Mouse (Mus musculus) lung, embryonic 16.5 days (tissue): ENCODE measurements around the gene Gabrp. TPM values are rescaled to one million over a fixed set of nuclear protein-coding genes. Genes with fewer than 3 reads are reported as not detected.
A peak's percentile ranks its signal among the peaks of the same experiment; 100 is the strongest.

Experiments
- ATAC-seq: fragments of 200-750 bp; cut with Nextera tagmentation; 2 replicates; pipeline ENCODE4 v1.8.0; 2017; ENCODE audit warnings: low read depth, mild to moderate bottlenecking, moderate library complexity
- H3K27ac ChIP-seq: fragments of 300-500 bp; sonication (generic); 2 replicates; pipeline ENCODE4 v1.5.1; 2014; ENCODE audit warnings: mild to moderate bottlenecking, control low read depth, low read length
- H3K27me3 ChIP-seq: fragments of 300-500 bp; sonication (generic); 2 replicates; pipeline ENCODE4 v1.6.1; 2014; ENCODE audit warnings: low read depth, low read length, mixed read lengths; ENCODE audit not compliant: control insufficient read depth, insufficient read depth
- H3K36me3 ChIP-seq: fragments of 300-500 bp; sonication (generic); 2 replicates; pipeline ENCODE4 v1.6.1; 2014; ENCODE audit warnings: low read length; ENCODE audit not compliant: control insufficient read depth, insufficient read depth
- H3K4me1 ChIP-seq: fragments of 300-500 bp; sonication (generic); replicated peaks from 2 replicates; pipeline ENCODE4 v1.6.1; 2014; ENCODE audit warnings: low read length, mixed read lengths; ENCODE audit not compliant: control insufficient read depth, insufficient read depth
- H3K4me2 ChIP-seq: fragments of 300-500 bp; sonication (generic); 2 replicates; pipeline ENCODE4 v1.6.1; 2014; ENCODE audit warnings: low read depth, low read length, control low read depth
- H3K4me3 ChIP-seq: fragments of 300-500 bp; sonication (generic); 2 replicates; pipeline ENCODE4 v1.5.1; 2014; ENCODE audit warnings: mild to moderate bottlenecking, low read length, control low read depth
- H3K9ac ChIP-seq: fragments of 300-500 bp; sonication (generic); 2 replicates; pipeline ENCODE4 v1.6.1; 2014; ENCODE audit warnings: low read length, control low read depth
- H3K9me3 ChIP-seq: fragments of 300-500 bp; sonication (generic); 2 replicates; pipeline ENCODE4 v1.6.1; 2016; ENCODE audit warnings: low read length; ENCODE audit not compliant: control insufficient read depth
- WGBS: fragments of 180-500 bp; shearing (Covaris S2); extraction: QIAGEN DNeasy Blood & Tissue Kit; methylation state at CpG from one replicate; pipeline ENCODE4 v1.1.7; 2014; 5-methylcytosine and 5-hydroxymethylcytosine counted together
- polyA plus RNA-seq: library from polyadenylated mRNA; unstranded; fragments of >200 nt; fragmentation: Nextera tagmentation; extraction: Ambion mirVana; gene quantifications from 2 replicates; pipeline ENCODE4 v1.2.1, GENCODE M21; 2015

Gene Gabrp
- polyA plus RNA-seq, 1 experiment from 2014 or later: 0.63 TPM

DNA sequence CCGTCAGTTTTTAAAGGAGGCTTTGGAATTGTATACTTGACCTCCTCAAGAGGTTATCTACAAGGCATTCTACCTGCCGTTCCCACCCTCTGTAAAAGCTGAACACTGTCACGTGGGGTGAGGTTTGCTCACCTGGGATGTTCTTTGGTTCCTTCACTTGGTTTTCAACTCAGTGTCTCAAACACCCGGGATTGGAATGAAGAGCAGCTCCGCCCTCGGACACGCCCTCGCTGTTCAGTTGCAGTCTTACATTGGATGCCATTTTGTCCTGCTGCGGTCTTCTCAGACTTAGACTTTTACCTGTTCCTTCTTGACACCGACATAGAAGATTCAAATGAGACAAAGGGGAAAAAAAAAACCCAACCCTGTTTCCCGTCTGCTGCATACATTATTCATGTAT is 34.6 kb downstream of the Gabrp start:
- Histone ChIP-seq H3K4me3 (no peak overlapping the region), H3K9ac (no peak overlapping the region), H3K9me3 (no peaks in the 10 kb centered on the region), H3K27me3 (no peaks in the 10 kb centered on the region), H3K36me3 (no peaks in the 10 kb centered on the region), H3K27ac (no peak overlapping the region), H3K4me2 (no peak overlapping the region), H3K4me1 (no peaks in the 10 kb centered on the region)
- 31% methylated on average over 11 of the region's 11 CpGs for WGBS
- ATAC-seq: no peak

DNA sequence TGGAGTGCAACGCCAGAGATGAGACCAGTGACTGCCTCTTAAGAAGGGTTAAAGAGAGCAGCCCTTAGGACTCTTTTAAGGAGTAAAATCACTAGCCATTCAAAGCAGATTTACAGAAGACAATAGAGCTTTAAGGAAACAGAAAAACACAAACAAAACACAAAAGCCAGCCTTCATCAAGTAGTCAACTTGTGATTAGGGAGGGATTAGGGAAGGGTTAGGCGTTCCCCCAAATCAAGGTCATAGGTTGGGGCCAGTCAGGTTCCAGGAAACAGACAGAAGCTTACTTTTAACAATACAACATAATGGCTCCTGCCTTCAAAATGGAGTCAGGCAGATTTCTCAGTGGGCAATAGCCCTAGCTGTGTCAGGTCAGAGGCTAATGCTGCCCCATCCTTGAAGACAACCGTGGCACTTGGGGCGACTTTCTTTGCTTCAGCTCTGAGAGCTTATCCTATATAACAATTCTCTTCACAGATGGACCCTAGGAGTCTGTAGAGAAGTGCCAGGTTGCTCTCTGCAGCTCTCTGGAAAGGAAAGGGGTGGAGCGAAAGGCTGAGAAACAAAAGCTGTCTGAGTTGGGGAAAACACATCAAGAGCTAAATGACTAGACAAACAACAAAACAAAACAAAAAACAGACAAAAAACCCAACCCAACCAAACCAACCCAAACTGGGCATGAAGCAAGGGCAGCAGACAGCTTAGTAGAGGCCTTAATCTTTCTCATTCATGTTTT is 41.2 kb downstream of the Gabrp start:
- H3K4me3 ChIP-seq: no peak overlapping the region
- no peaks in the 10 kb centered on the region for H3K9me3 ChIP-seq
- H3K27ac ChIP-seq: no peak overlapping the region
- ATAC-seq: no peak
- WGBS: 74% methylated on average over 5 of the region's 5 CpGs
- H3K27me3 ChIP-seq: no peaks in the 10 kb centered on the region
- H3K9ac ChIP-seq: no peak overlapping the region
- H3K36me3 ChIP-seq: no peaks in the 10 kb centered on the region
- no peak overlapping the region for H3K4me2 ChIP-seq
- H3K4me1 ChIP-seq: no peaks in the 10 kb centered on the region

- no peak for ATAC-seq
- Histone ChIP-seq H3K27me3 (no peaks in the 10 kb centered on the region), H3K36me3 (no peaks in the 10 kb centered on the region), H3K4me3 (no peak overlapping the region), H3K27ac (no peak overlapping the region), H3K4me1 (no peaks in the 10 kb centered on the region), H3K9ac (no peak overlapping the region), H3K9me3 (no peaks in the 10 kb centered on the region), H3K4me2 (no peak overlapping the region)
- WGBS: 89% methylated on average over 3 of the region's 3 CpGs
These were observed 42.1 kb downstream of the Gabrp start for GRCm38 (mm10) chr11:33536636-33537035.

DNA sequence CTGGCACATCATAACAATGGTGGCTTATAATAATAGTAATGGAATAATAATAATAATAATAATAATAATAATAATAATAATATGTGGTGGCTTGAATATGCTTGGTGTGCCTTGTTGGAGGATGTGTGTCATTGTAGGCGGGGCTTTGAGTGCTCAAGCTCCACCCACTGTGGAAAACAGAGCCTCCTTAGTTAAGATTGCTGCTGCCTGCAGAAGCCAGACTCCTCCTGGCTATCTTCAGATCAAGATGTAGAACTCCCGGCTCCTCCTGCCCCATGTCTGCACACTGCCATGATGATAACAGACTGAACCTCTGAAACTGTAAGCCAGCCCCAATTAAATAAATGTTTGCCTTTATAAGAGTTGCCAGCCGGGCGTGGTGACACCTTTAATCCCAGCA is 44.2 kb downstream of the Gabrp start:
- H3K4me2 ChIP-seq: no peak overlapping the region
- no peaks in the 10 kb centered on the region for H3K4me1 ChIP-seq
- no peaks in the 10 kb centered on the region for H3K36me3 ChIP-seq
- no peak overlapping the region for H3K4me3 ChIP-seq
- H3K9me3 ChIP-seq: no peaks in the 10 kb centered on the region
- 82% methylated on average over 4 of the region's 4 CpGs for WGBS
- H3K9ac ChIP-seq: no peak overlapping the region
- H3K27me3 ChIP-seq: no peaks in the 10 kb centered on the region
- no peak overlapping the region for H3K27ac ChIP-seq
- no peak for ATAC-seq

- no peak overlapping the region for H3K4me3 ChIP-seq
- no peaks in the 10 kb centered on the region for H3K4me1 ChIP-seq
- no peak overlapping the region for H3K4me2 ChIP-seq
- no peak for ATAC-seq
- no peaks in the 10 kb centered on the region for H3K36me3 ChIP-seq
- no peaks in the 10 kb centered on the region for H3K27me3 ChIP-seq
- H3K27ac ChIP-seq: no peak overlapping the region
- 54% methylated on average over 3 of the region's 3 CpGs for WGBS
- no peak overlapping the region for H3K9ac ChIP-seq
- H3K9me3 ChIP-seq: no peaks in the 10 kb centered on the region
These were observed 45.2 kb downstream of the Gabrp start for GRCm38 (mm10) chr11:33533577-33533976.

- Histone ChIP-seq H3K9me3 (no peaks in the 10 kb centered on the region), H3K4me3 (no peak overlapping the region), H3K4me1 (no peaks in the 10 kb centered on the region), H3K9ac (no peak overlapping the region), H3K36me3 (no peaks in the 10 kb centered on the region), H3K27me3 (no peaks in the 10 kb centered on the region), H3K4me2 (no peak overlapping the region), H3K27ac (no peak overlapping the region)
- 11% methylated on average over 2 of the region's 2 CpGs for WGBS
- no peak for ATAC-seq
These were observed 49.2 kb downstream of the Gabrp start for GRCm38 (mm10) chr11:33529576-33529975.

- H3K9me3 ChIP-seq: no peaks in the 10 kb centered on the region
- 0 out of 2 replicates have a peak, but pooled peaks cover 3% of the 10 kb centered on the region for H3K4me1 ChIP-seq
- WGBS: 1% methylated on average over 56 of the region's 72 CpGs
- peak within 1 kb of the TSS; percentile 48; the same call in 1 of the 2 replicates for H3K27ac ChIP-seq
- no peaks in the 10 kb centered on the region for H3K27me3 ChIP-seq
- peak within 1 kb of the TSS; percentile 88 for H3K4me2 ChIP-seq
- peak; percentile 93 for ATAC-seq
- H3K36me3 ChIP-seq: no peaks in the 10 kb centered on the region
- H3K9ac ChIP-seq: peak within 1 kb of the TSS; percentile 84
- peak within 1 kb of the TSS; percentile 85 for H3K4me3 ChIP-seq
These were observed 65.3 kb downstream of the Gabrp start, which contains the start of gene Ranbp17 for GRCm38 (mm10) chr11:33513376-33513991. TSS of gene Ranbp17 (minus strand) at chr11:33513746.

DNA sequence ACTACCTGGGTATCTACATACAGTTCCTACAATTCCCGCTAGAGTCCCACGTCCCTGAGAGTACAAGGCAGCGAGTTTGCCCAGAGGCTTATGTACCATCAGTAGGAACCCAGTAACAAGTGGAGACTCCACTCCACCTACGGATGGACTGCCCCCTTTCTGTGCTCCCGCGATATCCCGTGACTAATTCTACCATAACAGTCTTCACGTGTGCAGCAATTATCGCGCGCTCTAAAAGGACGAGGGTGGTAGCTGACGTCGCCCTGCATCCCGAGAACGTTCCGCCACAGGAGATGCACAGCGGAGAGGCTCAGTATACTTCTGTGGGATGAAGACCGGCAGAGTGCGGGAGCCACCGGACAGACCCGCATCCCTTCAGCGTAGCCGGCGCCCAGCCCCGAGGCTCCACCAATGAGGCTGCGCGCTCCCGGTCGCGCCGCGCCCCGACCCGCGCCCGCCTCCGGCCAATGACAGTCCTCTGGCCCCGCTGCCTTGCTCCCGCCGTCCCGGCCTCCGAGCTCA is 65.8 kb downstream of the Gabrp start:
- 0 out of 2 replicates have a peak, but pooled peaks cover 3% of the 10 kb centered on the region for H3K4me1 ChIP-seq
- under 1% methylated on average over 41 of the region's 43 CpGs for WGBS
- H3K4me2 ChIP-seq: peak overlapping the region; percentile 88
- H3K27ac ChIP-seq: peak overlapping the region; percentile 48; the same call in 1 of the 2 replicates
- no peaks in the 10 kb centered on the region for H3K27me3 ChIP-seq
- peak overlapping the region; percentile 85 for H3K4me3 ChIP-seq
- H3K9me3 ChIP-seq: no peaks in the 10 kb centered on the region
- peak overlapping the region; percentile 84 for H3K9ac ChIP-seq
- no peaks in the 10 kb centered on the region for H3K36me3 ChIP-seq
- ATAC-seq: peak; percentile 93

DNA sequence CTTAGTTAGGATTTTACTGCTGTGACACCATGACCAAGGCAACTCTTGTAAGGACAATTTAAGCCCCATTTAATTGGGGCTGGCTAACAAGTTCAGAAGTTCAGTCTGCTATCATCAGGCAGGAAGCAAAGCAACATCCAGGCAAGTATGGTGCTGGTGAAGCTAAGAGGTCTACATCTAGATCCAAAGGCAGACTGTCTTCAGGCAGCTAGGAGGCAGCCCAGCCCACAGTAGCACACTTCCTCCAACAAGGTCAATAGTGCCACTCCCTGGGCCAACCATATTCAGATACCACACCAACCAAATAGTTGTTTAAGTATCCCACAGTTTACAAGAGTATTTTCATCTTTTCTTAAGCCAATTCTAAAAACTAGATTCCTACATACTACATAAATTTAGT is 69.4 kb downstream of the Gabrp start:
- Histone ChIP-seq H3K4me2 (no peak overlapping the region), H3K36me3 (no peaks in the 10 kb centered on the region)

More for the DNA sequence above, 69.4 kb downstream of the Gabrp start:
- H3K4me3 ChIP-seq: no peak overlapping the region
- H3K9ac ChIP-seq: no peak overlapping the region
- H3K27me3 ChIP-seq: no peaks in the 10 kb centered on the region
- H3K9me3 ChIP-seq: no peaks in the 10 kb centered on the region
- ATAC-seq: no peak
- H3K4me1 ChIP-seq: 0 out of 2 replicates have a peak, but pooled peaks cover 3% of the 10 kb centered on the region
- H3K27ac ChIP-seq: no peak overlapping the region
